Mouse (Mus musculus) common myeloid progenitor, adult 5-6 weeks (primary cell): ENCODE data around the gene Dxo. TPM values are rescaled to one million over a fixed set of nuclear protein-coding genes. Genes with fewer than 3 reads are reported as not detected.

Experiments
- ATAC-seq: replicated peaks from 2 replicates; pipeline ENCODE4 v1.8.0; 2016; ENCODE audit warnings: low read depth, mild to moderate bottlenecking, moderate TSS enrichment, inconsistent platforms; ENCODE audit not compliant: poor library complexity, severe bottlenecking
- total RNA-seq: library from RNA; stranded (forward); fragments of 200-1000, 187-1606 nt; gene quantifications from 2 replicates; pipeline ENCODE4 v1.2.3, GENCODE M21; 2017

The Dxo gene
- total RNA-seq, 1 experiment from 2014 or later, result 27.9 TPM

- ATAC-seq, result no peak
Measured at GRCm38 (mm10) chr17:34865981-34866380, 29.2 kb downstream of the Dxo start.

GRCm38 (mm10) chr17:34874321-34874720 is 37.5 kb downstream of the Dxo start:
- no peak for ATAC-seq

DNA sequence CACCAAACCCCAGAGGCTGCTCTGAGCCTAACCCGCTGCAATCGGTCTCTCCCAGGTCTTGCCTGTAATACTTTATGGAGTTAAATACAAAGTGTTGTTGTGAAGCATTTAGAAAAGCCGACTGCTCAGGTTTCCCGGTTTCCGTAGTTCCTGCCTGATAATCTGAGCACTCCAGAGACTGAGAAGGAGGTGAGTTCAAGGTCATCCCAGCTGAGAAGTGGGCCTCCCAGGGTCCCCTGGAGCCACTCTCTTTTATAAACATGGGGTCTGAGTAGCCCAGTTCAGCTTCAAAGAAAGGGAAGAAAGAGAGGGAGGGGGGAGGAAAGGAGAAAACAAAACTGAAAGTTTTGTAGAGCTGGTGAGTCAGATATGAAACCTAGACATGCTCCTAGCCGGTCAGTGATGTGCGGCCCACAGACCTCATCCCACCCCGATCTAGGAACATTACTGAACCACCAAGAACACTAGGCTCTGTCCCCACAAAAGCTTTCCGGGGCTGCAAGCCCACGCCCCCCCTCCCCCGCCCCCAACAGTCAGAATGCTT is 42.6 kb downstream of the Dxo start, which contains the start of gene Zbtb12:
Gene Zbtb12, plus strand, starts transcription at position 148 of the 544 bp plus-strand sequence.
- ATAC-seq, result peak; percentile 45; the same call in 1 of the 2 replicates

DNA sequence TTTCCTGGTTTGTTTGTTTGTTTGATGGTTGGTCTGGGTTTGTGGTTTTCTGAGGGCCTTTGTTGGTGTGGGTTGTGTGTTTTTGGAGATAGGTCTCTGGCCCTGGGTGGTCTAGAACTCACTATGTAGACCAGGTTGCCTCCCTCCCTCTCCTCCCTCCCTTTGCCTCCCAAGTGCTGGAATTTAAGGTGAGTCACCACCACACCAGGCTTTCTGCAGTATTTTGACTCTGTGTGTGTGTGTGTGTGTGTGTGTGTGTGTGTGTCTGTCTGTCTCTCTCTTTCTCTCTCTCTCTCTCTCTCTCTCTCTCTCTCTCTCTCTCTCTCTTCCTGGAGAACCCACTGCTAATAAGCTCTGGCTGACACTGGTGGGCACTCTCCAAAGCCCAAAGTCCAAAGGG is 44.3 kb downstream of the Dxo start:
- no peak for ATAC-seq

DNA sequence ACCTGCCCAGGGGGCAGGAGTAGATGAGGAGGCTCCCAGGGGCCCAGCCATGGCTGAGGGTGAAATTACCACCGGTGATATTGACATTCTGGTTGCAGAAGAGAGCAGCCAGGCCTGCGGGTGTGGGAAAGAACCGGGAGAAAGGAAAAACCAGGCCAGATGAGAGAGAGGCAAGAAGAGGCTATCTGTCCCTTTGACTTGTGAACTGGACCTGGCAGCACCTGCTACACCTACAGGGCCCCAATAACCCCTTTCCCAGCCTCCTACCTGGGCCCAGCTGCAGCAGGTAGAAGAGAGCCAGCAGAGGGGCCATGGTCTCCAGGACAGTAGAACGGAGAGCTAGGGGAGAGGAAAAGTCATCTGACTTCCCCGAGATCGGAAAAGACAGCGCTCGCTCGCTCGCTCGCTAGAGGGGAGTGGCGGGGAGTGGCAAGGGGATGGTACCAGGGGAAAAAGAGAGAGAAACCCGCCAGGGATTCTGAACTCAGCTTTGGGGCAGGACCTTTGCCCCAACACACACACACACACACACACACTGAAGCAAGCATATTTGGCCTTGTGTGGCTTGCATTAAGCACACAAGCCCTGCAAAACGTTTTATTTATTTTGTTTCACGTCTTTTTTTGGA is 45.0 kb downstream of the Dxo start, which contains the start of gene Gm20547:
Gene Gm20547, minus strand, starts transcription at position 360 of the 628 bp plus-strand sequence.
- ATAC-seq, result no peak

DNA sequence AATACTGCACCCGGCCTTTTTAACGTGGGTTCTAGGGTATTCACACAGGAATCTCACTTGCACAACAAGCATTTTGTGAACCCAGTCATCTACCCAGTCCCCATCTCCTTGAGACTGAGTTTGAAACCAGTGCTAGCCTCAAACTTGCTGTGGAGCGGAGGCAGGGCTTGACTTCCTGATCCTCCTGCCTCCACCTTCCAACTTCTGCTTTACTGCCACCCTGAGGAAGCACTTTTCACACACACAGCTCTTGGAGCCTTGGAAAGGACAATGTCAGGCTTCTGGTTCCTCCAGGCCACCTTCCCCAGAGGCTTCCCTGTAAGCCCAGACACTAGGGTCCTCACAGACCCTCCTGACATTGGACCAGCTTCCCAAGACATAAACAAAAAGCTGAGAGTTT is 46.5 kb downstream of the Dxo start:
- peak; percentile 61; the same call in 1 of the 2 replicates for ATAC-seq

DNA sequence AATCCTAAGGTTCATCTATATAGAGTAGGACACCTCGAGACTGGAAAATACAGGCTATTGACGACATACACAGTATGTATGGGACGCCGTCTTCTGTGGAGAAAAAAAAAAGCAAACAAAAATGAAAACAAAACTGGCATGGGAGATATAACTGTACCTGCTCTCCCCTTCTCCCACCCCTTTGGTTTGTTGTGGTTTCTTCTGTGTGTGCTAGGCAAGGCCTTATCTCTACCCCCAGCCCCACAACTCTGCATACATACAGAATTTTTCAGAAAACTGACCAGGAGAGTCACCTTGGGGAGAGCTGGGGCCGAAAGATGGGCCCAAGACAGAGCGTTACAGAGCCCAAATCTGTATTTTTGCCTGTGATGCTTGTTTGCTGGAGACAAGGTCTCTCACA is 47.9 kb downstream of the Dxo start:
- no peak for ATAC-seq

DNA sequence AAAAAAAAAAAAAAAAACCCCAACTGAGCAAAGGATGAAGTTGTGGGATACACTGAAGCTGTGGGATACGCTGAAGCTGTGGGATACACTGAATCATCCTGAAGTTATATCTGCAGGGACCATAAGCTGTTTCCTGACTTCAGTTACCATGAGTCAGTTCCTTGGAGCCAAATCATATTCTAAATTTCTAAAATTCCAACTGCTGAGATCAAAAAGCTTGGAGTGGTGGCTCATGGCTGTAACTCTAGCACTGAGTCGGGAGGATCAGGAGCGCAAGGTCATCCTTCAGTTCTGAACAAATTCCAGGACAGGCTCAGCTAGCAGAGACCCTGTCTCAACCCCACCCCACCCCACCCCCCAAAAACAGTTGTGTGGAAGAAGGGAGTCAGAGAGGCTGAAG is 48.8 kb downstream of the Dxo start:
- no peak for ATAC-seq

GRCm38 (mm10) chr17:34887942-34888341 is 51.1 kb downstream of the Dxo start:
- peak; percentile 34 for ATAC-seq

Other genes with a start within 250 kb of the Dxo start
- gene Gpsm3, start 247.2 kb upstream of the Dxo start, total RNA-seq, result 11.3 and 22.4 TPM in 2 replicates
- gene Pbx2, start 245.8 kb upstream of the Dxo start, total RNA-seq, result 22.5 and 29.4 TPM in 2 replicates
- 0.73 and 1.4 TPM in 2 replicates for gene Ager, start 239.2 kb upstream of the Dxo start, total RNA-seq
- 13.2 and 14.4 TPM in 2 replicates for gene Rnf5, start 233.3 kb upstream of the Dxo start, total RNA-seq
- 17.8 and 39.7 TPM in 2 replicates for gene Agpat1, start 232.8 kb upstream of the Dxo start, total RNA-seq
- gene Egfl8, start 221.0 kb upstream of the Dxo start, total RNA-seq, result 1.6 and 2.4 TPM in 2 replicates
- 17.4 and 21.2 TPM in 2 replicates for gene Ppt2, start 208.5 kb upstream of the Dxo start, total RNA-seq
- gene Prrt1, start 207.5 kb upstream of the Dxo start, total RNA-seq, result not detected in 2 replicates
- gene Fkbpl, start 192.3 kb upstream of the Dxo start, total RNA-seq, result 20.6 and 31.6 TPM in 2 replicates
- gene Atf6b, start 189.9 kb upstream of the Dxo start, total RNA-seq, result 19.9 and 25.1 TPM in 2 replicates
- gene Tnxb, start 166.5 kb upstream of the Dxo start, total RNA-seq, result not detected in 2 replicates
- gene C4b, start 93.1 kb upstream of the Dxo start, total RNA-seq, result 0.18 TPM in 1 of 2 replicates, not detected in the other
- gene Cyp21a1, start 32.5 kb upstream of the Dxo start, total RNA-seq, result not detected in 2 replicates
- 10.0 and 32.9 TPM in 2 replicates for gene Stk19, start 74 bp upstream of the Dxo start, total RNA-seq
- gene Skiv2l, start 13.2 kb downstream of the Dxo start, total RNA-seq, result 28.9 and 33.8 TPM in 2 replicates
- 39.6 and 41.9 TPM in 2 replicates for gene Nelfe, start 13.4 kb downstream of the Dxo start, total RNA-seq
- not detected in 2 replicates for gene Cfb, start 25.5 kb downstream of the Dxo start, total RNA-seq
- gene Zbtb12, start 42.5 kb downstream of the Dxo start, total RNA-seq, result 11.1 and 16.2 TPM in 2 replicates
- not detected in 2 replicates for gene Gm20547, start 45.0 kb downstream of the Dxo start, total RNA-seq
- 2.8 and 10.0 TPM in 2 replicates for gene C2, start 61.2 kb downstream of the Dxo start, total RNA-seq
- 96.6 and 107 TPM in 2 replicates for gene Ehmt2, start 61.5 kb downstream of the Dxo start, total RNA-seq
- gene Slc44a4, start 77.4 kb downstream of the Dxo start, total RNA-seq, result not detected in 2 replicates
- gene Neu1, start 94.2 kb downstream of the Dxo start, total RNA-seq, result 3.4 and 5.0 TPM in 2 replicates
- 79.3 and 84.3 TPM in 2 replicates for gene Hspa1b, start 122.2 kb downstream of the Dxo start, total RNA-seq
- gene Gm20481, start 132.9 kb downstream of the Dxo start, total RNA-seq, result not detected in 2 replicates
- 33.5 and 47.4 TPM in 2 replicates for gene Hspa1a, start 135.1 kb downstream of the Dxo start, total RNA-seq
- gene Hspa1l, start 135.7 kb downstream of the Dxo start, total RNA-seq, result 0.63 TPM in 1 of 2 replicates, not detected in the other
- gene Lsm2, start 144.8 kb downstream of the Dxo start, total RNA-seq, result 26.9 and 34.1 TPM in 2 replicates
- gene Vars, start 164.0 kb downstream of the Dxo start, total RNA-seq, result 174 and 210 TPM in 2 replicates
- 0.32 TPM in 1 of 2 replicates, not detected in the other for gene Vwa7, start 179.6 kb downstream of the Dxo start, total RNA-seq
- 1.2 and 4.4 TPM in 2 replicates for gene Sapcd1, start 191.0 kb downstream of the Dxo start, total RNA-seq
- 3.8 and 4.2 TPM in 2 replicates for gene Msh5, start 209.7 kb downstream of the Dxo start, total RNA-seq
- gene Clic1, start 212.9 kb downstream of the Dxo start, total RNA-seq, result 214 and 220 TPM in 2 replicates
- 21.3 and 26.7 TPM in 2 replicates for gene Ddah2, start 222.0 kb downstream of the Dxo start, total RNA-seq
- not detected in 2 replicates for gene Ly6g6c, start 228.4 kb downstream of the Dxo start, total RNA-seq
- gene Mpig6b, start 229.2 kb downstream of the Dxo start, total RNA-seq, result not detected in 2 replicates
- not detected in 2 replicates for gene Ly6g6e, start 239.9 kb downstream of the Dxo start, total RNA-seq
- not detected in 2 replicates for gene Ly6g6d, start 241.0 kb downstream of the Dxo start, total RNA-seq
- not detected in 2 replicates for gene Ly6g6f, start 248.6 kb downstream of the Dxo start, total RNA-seq